Mouse (Mus musculus) liver, embryonic 15.5 days (tissue): ENCODE measurements around the gene Zfp605. TPM values are rescaled to one million over a fixed set of nuclear protein-coding genes. Genes with fewer than 3 reads are reported as not detected.

Source experiments
- ATAC-seq: fragments of 200-750 bp; cut with Nextera tagmentation; 2 replicates; pipeline ENCODE4 v1.8.0; 2017; ENCODE audit warnings: moderate number of reproducible peaks, mild to moderate bottlenecking, moderate library complexity; ENCODE audit not compliant: insufficient read depth
- H3K27ac ChIP-seq: fragments of 300-500 bp; sonication (generic); replicated peaks from 2 replicates; pipeline ENCODE4 v1.5.1; 2015; ENCODE audit warnings: mild to moderate bottlenecking, inconsistent platforms
- H3K27me3 ChIP-seq: fragments of 300-500 bp; sonication (generic); 2 replicates; pipeline ENCODE4 v1.6.1; 2015; ENCODE audit warnings: mild to moderate bottlenecking, inconsistent platforms
- H3K36me3 ChIP-seq: fragments of 300-500 bp; sonication (generic); replicated peaks from 2 replicates; pipeline ENCODE4 v1.6.1; 2015; ENCODE audit warnings: moderate library complexity, mild to moderate bottlenecking, inconsistent platforms
- H3K4me1 ChIP-seq: fragments of 300-500 bp; sonication (generic); replicated peaks from 2 replicates; pipeline ENCODE4 v1.6.1; 2015; ENCODE audit warnings: inconsistent platforms
- H3K4me2 ChIP-seq: fragments of 300-500 bp; sonication (generic); 2 replicates; pipeline ENCODE4 v1.6.1; 2015; ENCODE audit warnings: moderate library complexity, mild to moderate bottlenecking, inconsistent platforms
- H3K4me3 ChIP-seq: fragments of 300-500 bp; sonication (generic); replicated peaks from 2 replicates; pipeline ENCODE4 v1.5.1; 2015; ENCODE audit warnings: mild to moderate bottlenecking, inconsistent platforms
- H3K9ac ChIP-seq: fragments of 300-500 bp; sonication (generic); 2 replicates; pipeline ENCODE4 v1.6.1; 2015; ENCODE audit warnings: moderate library complexity, mild to moderate bottlenecking, inconsistent platforms
- H3K9me3 ChIP-seq: fragments of 300-500 bp; sonication (generic); replicated peaks from 2 replicates; pipeline ENCODE4 v1.6.1; 2016; ENCODE audit warnings: inconsistent platforms
- WGBS: fragments of 180-500 bp; shearing (Covaris S2); methylation state at CpG from one replicate; pipeline ENCODE4 v1.1.7; 2015; ENCODE audit warnings: mixed read lengths; ENCODE audit not compliant: insufficient replicate concordance; 5-methylcytosine and 5-hydroxymethylcytosine counted together
- polyA plus RNA-seq: library from polyadenylated mRNA; unstranded; fragments of >200 nt; fragmentation: Nextera tagmentation; extraction: Ambion mirVana; gene quantifications from 2 replicates; pipeline ENCODE4 v1.2.1, GENCODE M21; 2015

Zfp605 gene
- polyA plus RNA-seq, 1 experiment from 2014 or later, result 1.0 TPM

- H3K27me3 ChIP-seq, result no peaks in the 10 kb centered on the region
- H3K9me3 ChIP-seq, result no peaks in the 10 kb centered on the region
- peak; percentile 24 for ATAC-seq
- peaks cover 34% of the 10 kb centered on the region for H3K4me1 ChIP-seq
- H3K36me3 ChIP-seq, result peaks cover 13% of the 10 kb centered on the region
- peak overlapping the region; percentile 77 for H3K27ac ChIP-seq
- H3K4me3 ChIP-seq, result peak overlapping the region; percentile 93
- peak overlapping the region; percentile 76 for H3K4me2 ChIP-seq
- peak overlapping the region; percentile 88 for H3K9ac ChIP-seq
- 3% methylated on average over 19 of the region's 19 CpGs for WGBS
Observed at GRCm38 (mm10) chr5:110177021-110177420, 67.1 kb downstream of the Zfp605 start.

GRCm38 (mm10) chr5:110178628-110179027 is 68.7 kb downstream of the Zfp605 start:
- H3K9me3 ChIP-seq, result no peaks in the 10 kb centered on the region
- peaks cover 18% of the 10 kb centered on the region for H3K36me3 ChIP-seq
- H3K27me3 ChIP-seq, result no peaks in the 10 kb centered on the region
- H3K27ac ChIP-seq, result peak overlapping the region; percentile 43; the same call in 1 of the 2 replicates
- no peak for ATAC-seq
- WGBS, result 29% methylated on average over 2 of the region's 2 CpGs
- H3K9ac ChIP-seq, result peak overlapping the region; percentile 16; the same call in 1 of the 2 replicates
- H3K4me3 ChIP-seq, result no peak overlapping the region
- H3K4me2 ChIP-seq, result peak overlapping the region; percentile 45
- peaks cover 34% of the 10 kb centered on the region for H3K4me1 ChIP-seq

Other genes starting within 250 kb of the Zfp605 start
- gene Gm15446, start 186.7 kb upstream of the Zfp605 start, polyA plus RNA-seq, result 0.20 and 0.24 TPM in 2 replicates
- gene Zfp932, start 113.6 kb upstream of the Zfp605 start, polyA plus RNA-seq, result 4.8 and 5.8 TPM in 2 replicates
- gene Gm17655, start 37.6 kb upstream of the Zfp605 start, polyA plus RNA-seq, result 1.7 and 2.1 TPM in 2 replicates
- gene Gm35315, start 15.7 kb upstream of the Zfp605 start, polyA plus RNA-seq, result 0.71 and 0.82 TPM in 2 replicates
- 0.55 and 0.62 TPM in 2 replicates for gene Plcxd1, start 10.1 kb upstream of the Zfp605 start, polyA plus RNA-seq
- 7.7 and 9.2 TPM in 2 replicates for gene Gtpbp6, start 1.9 kb upstream of the Zfp605 start, polyA plus RNA-seq
- 17.9 and 19.5 TPM in 2 replicates for gene Chfr, start 25.8 kb downstream of the Zfp605 start, polyA plus RNA-seq
- gene Golga3, start 66.6 kb downstream of the Zfp605 start, polyA plus RNA-seq, result 6.8 and 7.0 TPM in 2 replicates
- 13.1 and 14.3 TPM in 2 replicates for gene Ankle2, start 120.9 kb downstream of the Zfp605 start, polyA plus RNA-seq
- gene Pgam5, start 159.8 kb downstream of the Zfp605 start, polyA plus RNA-seq, result 25.7 and 27.1 TPM in 2 replicates
- gene Pxmp2, start 176.1 kb downstream of the Zfp605 start, polyA plus RNA-seq, result 44.6 and 45.0 TPM in 2 replicates
- gene Pole, start 176.2 kb downstream of the Zfp605 start, polyA plus RNA-seq, result 14.4 and 16.4 TPM in 2 replicates
- gene P2rx2, start 233.1 kb downstream of the Zfp605 start, polyA plus RNA-seq, result 0.09 TPM in 1 of 2 replicates, not detected in the other
- gene Lrcol1, start 234.6 kb downstream of the Zfp605 start, polyA plus RNA-seq, result not detected in 2 replicates